ENCODE assay signal across 9 mouse cellular contexts in the genomic region with DNA sequence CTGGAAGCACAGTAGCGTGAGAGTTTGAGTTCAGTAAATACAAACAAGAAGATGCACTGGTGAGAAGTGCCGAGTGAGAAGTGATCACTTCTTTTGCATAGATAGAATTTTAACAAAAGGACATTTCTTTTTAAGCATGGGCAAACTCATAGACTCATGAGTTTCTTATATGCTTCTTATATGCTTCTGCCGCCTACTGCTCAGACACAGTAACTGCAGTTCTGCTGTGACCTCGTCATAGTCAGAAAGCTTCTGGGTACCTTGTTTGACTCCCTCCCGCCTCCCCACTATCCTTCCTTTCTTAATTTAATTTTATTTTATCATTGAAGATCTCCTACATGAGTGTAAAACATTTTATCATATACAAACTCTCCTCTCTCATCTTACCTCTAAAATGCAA. TPM values are rescaled to one million over a fixed set of nuclear protein-coding genes. Genes with fewer than 3 reads are reported as not detected.
A peak's percentile ranks its signal among the peaks of the same experiment; 100 is the strongest.
DNase-seq lines count a peak whose midpoint lies in the region; ATAC-seq and TF ChIP-seq lines count a peak whose summit lies in the region.
"Had no signal": no experiment of that assay in that cellular context is flagged by ENCODE, and none has a peak within 500 bp of the region (broad histone marks: within the 10 kb centered on the region; RNA-seq: fewer than 3 reads in every experiment).

No protein-coding gene starts in this region.

- no peak overlapping the region for H3K4me2 ChIP-seq in lung, postnatal 0 days (replicated peaks; ENCODE audit: low read depth, low read length)
- no peak overlapping the region for H3K4me2 ChIP-seq in neural tube, embryonic 15.5 days

- ATAC-seq in frontal cortex, adult (ENCODE audit: low TSS enrichment) = peak; percentile 48; the same call in 1 of the 2 replicates
- ATAC-seq in lung, postnatal 0 days = no peak
- ATAC-seq in neural tube, embryonic 15.5 days (ENCODE audit: low FRiP score) = no peak

- no peaks in the 10 kb centered on the region for H3K9me3 ChIP-seq in lung, postnatal 0 days (ENCODE audit: low read length)
- no peaks in the 10 kb centered on the region for H3K9me3 ChIP-seq in neural tube, embryonic 15.5 days (replicated peaks)

- no peaks in the 10 kb centered on the region for H3K27me3 ChIP-seq in lung, postnatal 0 days (replicated peaks; ENCODE audit: insufficient read depth, low read length)
- no peaks in the 10 kb centered on the region for H3K27me3 ChIP-seq in neural tube, embryonic 15.5 days (replicated peaks)

- H3K9ac ChIP-seq in lung, postnatal 0 days (replicated peaks; ENCODE audit: low read depth) = no peak overlapping the region
- no peak overlapping the region for H3K9ac ChIP-seq in neural tube, embryonic 15.5 days (replicated peaks)

- H3K36me3 ChIP-seq in lung, postnatal 0 days (ENCODE audit: insufficient read depth, low read length) = no peaks in the 10 kb centered on the region
- no peaks in the 10 kb centered on the region for H3K36me3 ChIP-seq in neural tube, embryonic 15.5 days

- 40% methylated on average over 5 of the region's 5 CpGs for WGBS in lung, postnatal 0 days
- 54% methylated on average over 5 of the region's 5 CpGs for WGBS in neural tube, embryonic 15.5 days

- no peak for DNase-seq in frontal cortex, postnatal 10 days (ENCODE audit: low spot score in 2 of 2)
- DNase-seq in lung, postnatal 0 days (ENCODE audit: low spot score) = peak; percentile 24
- no peak for DNase-seq in lung, adult 18-20 months
- DNase-seq in adrenal gland, postnatal 36 days = peak; percentile 44 to 58
- peak; percentile 25 for DNase-seq in retina, postnatal 1 day
- no peak for DNase-seq in urinary bladder, adult 2 months (ENCODE audit: low spot score)
- DNase-seq: right cerebral cortex, postnatal 4 days had no signal

- no peak for TF ChIP-seq EP300 in lung, postnatal 0 days (IDR thresholded peaks at IDR 0.05)

- H3K27ac ChIP-seq in lung, postnatal 0 days (ENCODE audit: low read length) = no peak overlapping the region
- H3K27ac ChIP-seq in neural tube, embryonic 15.5 days (replicated peaks) = no peak overlapping the region

- no peaks in the 10 kb centered on the region for H3K4me1 ChIP-seq in lung, postnatal 0 days (ENCODE audit: insufficient read depth, low read depth, low read length)
- peaks cover 7% of the 10 kb centered on the region; the same call in 1 of the 2 replicates for H3K4me1 ChIP-seq in neural tube, embryonic 15.5 days

- no peak overlapping the region for H3K4me3 ChIP-seq in lung, postnatal 0 days (ENCODE audit: low read depth, low read length)
- no peak overlapping the region for H3K4me3 ChIP-seq in neural tube, embryonic 15.5 days (replicated peaks)

- TF ChIP-seq CTCF in lung, postnatal 0 days (IDR thresholded peaks at IDR 0.05) = peak; percentile 58

RNA-seq across cellular contexts. Expression of a gene that starts 26.5 kb away (rescaled TPM):
- polyA plus RNA-seq in lung, postnatal 0 days (2015; fragmentation: Nextera tagmentation; extraction: Ambion mirVana) = 4.6 and 5.3 TPM in 2 replicates
- 10 to 100 TPM; 20.3 to 26.0 TPM for total RNA-seq in adrenal gland, postnatal 36 days (2021)
- 13.1 and 13.5 TPM in 2 replicates for polyA plus RNA-seq in urinary bladder, adult 2 months (2012; rRNA removed)
- 18.7 and 23.9 TPM in 2 replicates for polyA plus RNA-seq in neural tube, embryonic 15.5 days (2015; fragmentation: Nextera tagmentation; extraction: Ambion mirVana)

RNA-seq across cellular contexts. Expression of a gene that starts 36.3 kb away (rescaled TPM):
- not detected in 2 replicates for polyA plus RNA-seq in lung, postnatal 0 days (2015; fragmentation: Nextera tagmentation; extraction: Ambion mirVana)
- not detected for total RNA-seq in adrenal gland, postnatal 36 days (2021)
- not detected in 2 replicates for polyA plus RNA-seq in urinary bladder, adult 2 months (2012; rRNA removed)
- not detected in 2 replicates for polyA plus RNA-seq in neural tube, embryonic 15.5 days (2015; fragmentation: Nextera tagmentation; extraction: Ambion mirVana)

Comparison
In these comparisons a context has a peak if more than half of its experiments do, and no peak if none do; other contexts are left out.
1. DNase-seq: peak in lung, postnatal 0 days (single experiment), adrenal gland, postnatal 36 days (2 of 2) and retina, postnatal 1 day (single experiment); none in frontal cortex, postnatal 10 days (0 of 2), lung, adult 18-20 months (0 of 2) and urinary bladder, adult 2 months (single experiment).